Mouse (Mus musculus): ENCODE measurements around the gene Mip. TPM values are rescaled to one million over a fixed set of nuclear protein-coding genes. Genes with fewer than 3 reads are reported as not detected.
"Not testable (repeated sequence)": the region's sequence is repeated elsewhere in the genome, so short reads cannot be mapped to it uniquely, and the experiment has no call there.

The Mip gene
- polyA plus RNA-seq, 1 experiment from 2014 or later, result 0.13 TPM

DNA sequence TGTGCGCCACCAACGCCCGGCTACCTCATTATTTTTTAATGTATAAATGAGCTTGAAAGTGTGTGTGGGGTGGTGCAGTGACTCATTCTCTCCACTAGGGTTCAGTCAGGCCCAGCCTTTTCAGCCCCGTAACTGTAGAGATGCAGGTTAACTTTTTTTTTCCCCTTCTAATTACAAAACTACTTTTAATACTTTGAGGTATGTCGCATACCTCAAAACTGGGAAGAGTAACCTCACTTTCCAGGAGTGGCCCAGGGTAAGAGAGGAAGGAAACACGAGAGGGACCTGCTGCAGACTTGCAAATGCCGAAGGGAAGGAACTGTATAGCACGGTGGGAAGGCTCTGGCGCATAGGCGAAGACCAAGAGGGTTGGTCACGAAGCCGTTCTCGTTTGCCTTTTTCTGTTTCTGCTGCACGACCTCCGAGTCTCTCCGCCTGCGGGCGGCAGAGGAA lies 12.7 kb upstream of the Mip start:
- H3K4me1 ChIP-seq, result peaks cover 16% of the 10 kb centered on the region
- H3K9ac ChIP-seq (replicated peaks), result no peak overlapping the region; the same call in 1 of the 2 replicates
- H3K4me3 ChIP-seq, result peak overlapping the region; percentile 27
- H3K27ac ChIP-seq (replicated peaks), result no peak overlapping the region
- peak; percentile 42; the same call in 1 of the 2 replicates for ATAC-seq (ENCODE audit: low FRiP score, low read depth)
- no peaks in the 10 kb centered on the region for H3K36me3 ChIP-seq
- peak overlapping the region; percentile 49 for H3K4me2 ChIP-seq (replicated peaks)
- peaks cover 10% of the 10 kb centered on the region for H3K27me3 ChIP-seq
- 4% methylated on average over 18 of the region's 18 CpGs for WGBS
- H3K9me3 ChIP-seq, result no peaks in the 10 kb centered on the region

DNA sequence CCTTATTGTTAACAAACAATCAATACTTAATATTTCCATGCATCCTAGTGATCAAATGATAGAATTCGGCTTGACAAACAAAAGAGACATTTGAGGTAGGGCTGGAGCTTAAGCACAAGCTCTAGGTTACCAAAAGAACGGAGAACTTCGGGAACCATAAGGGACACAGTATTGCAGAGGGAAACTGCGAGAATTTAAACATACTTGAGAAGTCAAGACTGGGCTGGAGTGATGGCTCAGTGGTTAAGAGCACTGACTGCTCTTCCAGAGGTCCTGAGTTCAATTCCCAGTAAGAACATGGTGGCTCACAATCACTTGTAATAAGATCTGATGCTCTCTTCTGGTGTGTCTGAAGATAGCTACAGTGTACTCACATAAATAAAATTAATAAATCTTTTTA lies 11.5 kb upstream of the Mip start:
- H3K27ac ChIP-seq (replicated peaks); H3K9ac ChIP-seq (replicated peaks); ATAC-seq (ENCODE audit: low FRiP score, low read depth); H3K9me3 ChIP-seq; H3K4me3 ChIP-seq; H3K36me3 ChIP-seq; H3K4me2 ChIP-seq (replicated peaks): not testable (repeated sequence)
- WGBS, result 94% methylated on average over 4 of the region's 4 CpGs
- peaks cover 10% of the 10 kb centered on the region for H3K27me3 ChIP-seq
- H3K4me1 ChIP-seq, result peaks cover 16% of the 10 kb centered on the region

DNA sequence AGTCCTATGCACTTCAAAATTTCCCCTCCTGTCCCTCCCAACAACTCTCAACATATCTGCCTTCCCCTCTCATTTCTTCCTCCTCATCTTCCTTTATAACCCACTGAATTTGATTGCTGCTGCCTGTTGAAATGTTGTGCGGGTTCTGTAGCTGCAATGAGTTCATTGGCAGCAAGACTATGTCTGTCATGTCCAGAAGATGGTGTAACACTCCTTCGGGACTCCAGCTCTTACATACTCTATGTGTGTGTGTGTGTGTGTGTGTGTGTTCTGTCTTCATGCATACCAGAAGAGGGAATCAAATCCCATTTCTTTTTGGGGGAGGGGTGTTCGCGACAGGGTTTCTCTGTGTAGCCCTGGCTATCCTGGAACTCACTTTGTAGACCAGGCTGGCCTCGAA lies 10.7 kb upstream of the Mip start:
- WGBS, result 89% methylated on average over 5 of the region's 5 CpGs
- ATAC-seq (ENCODE audit: low FRiP score, low read depth), result no peak
- Histone ChIP-seq H3K9ac (replicated peaks) (no peak overlapping the region), H3K27me3 (peaks cover 10% of the 10 kb centered on the region), H3K4me2 (replicated peaks) (no peak overlapping the region), H3K4me1 (peaks cover 16% of the 10 kb centered on the region), H3K4me3 (no peak overlapping the region), H3K36me3 (no peaks in the 10 kb centered on the region), H3K9me3 (no peaks in the 10 kb centered on the region), H3K27ac (replicated peaks) (no peak overlapping the region)

DNA sequence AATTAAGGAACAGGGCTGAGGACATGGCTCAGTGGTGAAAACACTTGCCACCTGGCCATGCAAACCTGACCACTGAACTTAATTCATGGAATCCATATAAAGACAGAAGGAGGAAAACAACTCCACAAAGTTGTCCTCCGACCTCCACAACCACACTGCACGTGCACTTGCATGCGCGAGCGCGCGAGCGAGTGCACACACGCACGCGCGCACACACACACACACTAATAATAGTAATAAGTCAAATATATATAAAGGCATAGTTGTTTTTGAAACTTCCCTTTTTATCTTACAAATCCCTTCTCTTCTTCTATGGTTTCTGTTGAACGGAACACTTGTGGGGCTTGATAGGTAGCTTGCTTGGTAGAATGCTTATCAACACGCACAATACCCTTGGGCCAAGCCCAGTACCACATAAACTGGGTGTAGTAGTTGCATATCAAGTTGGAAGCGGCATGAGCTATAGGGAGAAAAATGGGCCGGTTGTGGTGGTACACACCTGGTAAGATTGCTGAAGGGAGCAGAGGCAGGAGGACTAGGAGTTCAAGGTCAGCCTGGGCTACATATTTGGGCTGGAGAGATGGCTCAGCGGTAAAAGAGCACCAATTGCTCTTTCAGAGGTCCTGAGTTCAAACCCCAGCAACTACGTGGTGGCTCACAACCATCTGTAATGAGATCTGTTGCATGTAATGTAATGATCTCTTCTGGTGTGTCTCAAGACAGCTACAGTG lies 7.1 kb upstream of the Mip start:
- peaks cover 3% of the 10 kb centered on the region; the same call in 1 of the 2 replicates for H3K27me3 ChIP-seq
- H3K27ac ChIP-seq (replicated peaks), result no peak overlapping the region
- no peaks in the 10 kb centered on the region for H3K4me1 ChIP-seq
- H3K9ac ChIP-seq (replicated peaks), result no peak overlapping the region
- no peak for ATAC-seq (ENCODE audit: low FRiP score, low read depth)
- 95% methylated on average over 18 of the region's 18 CpGs for WGBS
- no peak overlapping the region for H3K4me3 ChIP-seq
- no peaks in the 10 kb centered on the region for H3K36me3 ChIP-seq
- H3K4me2 ChIP-seq (replicated peaks), result no peak overlapping the region
- H3K9me3 ChIP-seq, result no peaks in the 10 kb centered on the region

DNA sequence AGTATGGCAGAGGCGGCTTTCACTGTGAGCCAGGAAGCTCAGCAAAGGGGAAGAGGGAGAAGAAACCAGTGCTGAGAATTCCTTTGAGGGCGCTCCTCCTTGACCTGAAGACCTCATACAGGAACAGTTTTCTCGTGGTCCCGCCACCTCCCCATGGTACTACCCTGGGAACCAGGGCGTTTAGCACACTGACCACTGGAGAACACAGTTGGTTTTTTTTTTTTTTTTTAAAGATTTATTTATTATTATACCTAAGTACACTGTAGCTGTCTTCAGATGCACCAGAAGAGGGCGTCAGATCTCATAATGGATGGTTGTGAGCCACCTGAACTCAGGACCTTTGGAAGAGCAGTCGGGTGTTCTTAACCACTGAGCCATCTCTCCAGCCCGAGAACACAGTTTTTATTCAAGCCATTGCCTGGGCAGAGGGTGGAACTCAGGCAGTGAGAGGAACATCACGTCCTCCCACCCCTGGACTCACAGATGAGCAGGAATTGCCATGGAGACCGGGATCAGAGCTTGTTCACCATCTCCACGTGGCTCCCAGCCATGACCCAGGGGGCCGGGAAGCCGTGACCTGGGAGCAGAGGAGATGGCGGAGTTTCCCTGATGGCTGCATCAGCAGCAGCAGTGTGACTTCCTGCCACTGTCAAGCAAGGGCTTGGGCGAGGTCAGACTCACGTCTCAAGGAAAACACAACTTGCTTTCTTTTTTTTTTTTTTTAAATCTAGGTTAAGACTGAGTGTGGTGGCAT lies 3.9 kb upstream of the Mip start:
- no peaks in the 10 kb centered on the region for H3K27me3 ChIP-seq
- H3K36me3 ChIP-seq, result no peaks in the 10 kb centered on the region
- no peak overlapping the region for H3K4me3 ChIP-seq
- no peaks in the 10 kb centered on the region for H3K9me3 ChIP-seq
- no peak overlapping the region for H3K4me2 ChIP-seq (replicated peaks)
- no peak overlapping the region for H3K9ac ChIP-seq (replicated peaks)
- WGBS, result 64% methylated on average over 16 of the region's 16 CpGs
- no peak overlapping the region for H3K27ac ChIP-seq (replicated peaks)
- no peak for ATAC-seq (ENCODE audit: low FRiP score, low read depth)
- H3K4me1 ChIP-seq, result peaks cover 14% of the 10 kb centered on the region

DNA sequence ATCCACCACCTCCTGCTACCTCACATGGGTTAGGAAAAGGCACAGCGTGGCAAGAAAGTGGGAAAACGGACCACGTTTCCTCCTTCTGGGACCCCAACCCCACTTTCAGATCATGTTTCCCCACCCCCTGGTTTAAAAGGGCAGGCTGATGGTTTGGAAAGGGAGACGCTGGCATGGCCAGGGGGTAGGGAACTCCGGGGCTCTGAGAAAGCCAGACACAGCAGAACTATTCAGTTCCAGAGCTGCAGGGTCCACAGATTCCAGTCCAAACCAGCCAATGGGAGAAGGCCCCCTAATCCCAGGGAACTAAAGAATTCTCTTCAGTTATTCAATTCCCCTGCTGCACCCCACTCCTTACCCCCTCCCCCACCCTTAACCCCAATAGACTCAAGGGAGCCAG lies 574 bp upstream of the Mip start:
- H3K4me1 ChIP-seq, result peaks cover 14% of the 10 kb centered on the region
- no peak for ATAC-seq (ENCODE audit: low FRiP score, low read depth)
- H3K4me3 ChIP-seq, result no peak overlapping the region
- H3K4me2 ChIP-seq (replicated peaks), result no peak overlapping the region
- no peaks in the 10 kb centered on the region for H3K9me3 ChIP-seq
- 39% methylated on average over 5 of the region's 5 CpGs for WGBS
- no peaks in the 10 kb centered on the region for H3K27me3 ChIP-seq
- no peak overlapping the region for H3K9ac ChIP-seq (replicated peaks)
- H3K36me3 ChIP-seq, result no peaks in the 10 kb centered on the region
- H3K27ac ChIP-seq (replicated peaks), result no peak overlapping the region

DNA sequence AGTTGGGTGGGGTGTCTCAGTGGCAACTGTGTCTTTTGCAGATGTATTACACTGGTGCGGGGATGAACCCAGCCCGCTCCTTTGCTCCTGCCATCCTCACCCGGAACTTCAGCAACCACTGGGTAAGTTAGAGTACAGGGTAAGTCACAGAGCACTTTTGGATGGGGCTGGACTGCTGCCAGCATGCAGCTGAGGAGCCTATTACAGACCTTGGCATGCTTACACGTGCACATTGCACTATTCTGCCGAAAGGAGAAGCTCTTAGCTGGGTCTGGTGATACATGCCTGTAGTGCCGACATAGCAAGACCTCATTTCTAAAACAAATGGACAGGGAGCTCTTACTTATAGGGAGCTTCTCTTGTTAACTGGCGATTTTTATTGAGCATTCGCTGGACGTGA lies 2.0 kb downstream of the Mip start:
- H3K27ac ChIP-seq (replicated peaks), result no peak overlapping the region
- H3K9me3 ChIP-seq, result no peaks in the 10 kb centered on the region
- WGBS, result 84% methylated on average over 9 of the region's 9 CpGs
- no peaks in the 10 kb centered on the region for H3K36me3 ChIP-seq
- no peak overlapping the region for H3K9ac ChIP-seq (replicated peaks)
- H3K4me1 ChIP-seq, result peaks cover 19% of the 10 kb centered on the region
- H3K27me3 ChIP-seq, result no peaks in the 10 kb centered on the region
- no peak overlapping the region for H3K4me2 ChIP-seq (replicated peaks)
- ATAC-seq (ENCODE audit: low FRiP score, low read depth), result no peak
- no peak overlapping the region for H3K4me3 ChIP-seq

DNA sequence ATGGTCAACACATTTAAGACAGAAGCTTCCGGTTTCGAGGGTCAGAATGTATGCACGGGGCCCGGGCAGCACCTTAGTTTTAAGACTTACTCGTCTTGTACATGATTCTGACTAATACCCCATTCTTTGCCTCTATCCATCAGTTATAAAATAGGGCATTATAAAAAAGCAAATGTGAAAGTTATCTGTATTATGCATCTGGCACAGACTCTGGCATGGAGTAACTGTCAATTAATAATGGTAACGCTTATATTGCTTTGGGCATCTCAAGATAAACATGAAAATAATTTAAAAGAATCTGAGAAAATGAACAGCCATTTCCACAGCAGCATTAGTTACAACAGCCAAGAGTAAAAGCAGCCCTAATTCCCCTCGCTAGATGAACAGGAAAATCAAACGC lies 2.4 kb downstream of the Mip start:
- Histone ChIP-seq H3K9ac (replicated peaks) (no peak overlapping the region), H3K9me3 (no peaks in the 10 kb centered on the region), H3K36me3 (no peaks in the 10 kb centered on the region), H3K4me3 (no peak overlapping the region), H3K27me3 (no peaks in the 10 kb centered on the region), H3K4me1 (peaks cover 22% of the 10 kb centered on the region), H3K4me2 (replicated peaks) (no peak overlapping the region), H3K27ac (replicated peaks) (no peak overlapping the region)
- WGBS, result 93% methylated on average over 8 of the region's 8 CpGs
- no peak for ATAC-seq (ENCODE audit: low FRiP score, low read depth)

DNA sequence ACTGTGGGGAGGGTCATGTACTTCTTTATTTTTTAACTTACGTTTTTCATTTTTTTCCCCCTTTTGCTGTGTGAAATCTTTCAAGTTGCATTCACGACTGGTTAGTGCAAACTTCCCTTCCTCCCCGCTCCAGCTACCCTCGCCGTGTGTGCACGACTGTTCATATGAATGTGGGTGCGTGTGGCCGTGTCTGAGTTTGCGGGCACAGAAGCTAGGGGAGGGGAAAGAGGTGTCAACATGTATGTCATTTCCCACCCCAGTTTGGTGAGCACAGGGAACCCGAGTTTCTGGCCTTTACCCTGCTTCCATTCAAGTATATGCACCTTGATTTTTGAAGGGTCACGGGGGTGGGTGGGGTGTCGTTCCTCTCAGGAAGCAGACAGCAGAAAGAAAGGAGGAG lies 4.9 kb downstream of the Mip start:
- Histone ChIP-seq H3K4me2 (replicated peaks) (no peak overlapping the region), H3K27ac (replicated peaks) (no peak overlapping the region), H3K4me3 (no peak overlapping the region), H3K36me3 (no peaks in the 10 kb centered on the region), H3K4me1 (peaks cover 19% of the 10 kb centered on the region), H3K9ac (replicated peaks) (no peak overlapping the region), H3K9me3 (no peaks in the 10 kb centered on the region), H3K27me3 (no peaks in the 10 kb centered on the region)
- WGBS, result 86% methylated on average over 12 of the region's 12 CpGs
- ATAC-seq (ENCODE audit: low FRiP score, low read depth), result no peak

DNA sequence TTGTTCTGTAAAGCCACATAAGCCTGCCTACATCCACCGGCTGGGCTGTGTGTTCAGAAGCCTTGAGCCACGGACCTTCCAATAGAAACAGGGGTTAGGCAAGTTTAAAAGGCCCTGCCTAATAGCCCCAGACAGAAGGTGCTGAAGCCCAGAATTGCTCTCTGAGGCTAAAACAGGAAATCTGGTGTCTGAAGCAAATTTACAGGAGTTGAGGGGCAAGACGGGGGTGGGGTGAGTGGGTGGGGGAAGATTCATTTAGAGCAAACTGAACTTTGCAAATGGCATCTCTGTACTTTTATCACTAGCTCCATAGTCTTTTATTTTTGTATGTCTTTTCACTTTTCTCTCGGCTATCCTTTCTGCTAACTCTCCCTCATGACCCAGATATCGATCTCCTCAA lies 5.5 kb downstream of the Mip start:
- Histone ChIP-seq H3K4me3 (peak overlapping the region; percentile 77), H3K4me2 (replicated peaks) (peak overlapping the region; percentile 57), H3K36me3 (no peaks in the 10 kb centered on the region), H3K9me3 (no peaks in the 10 kb centered on the region), H3K4me1 (peaks cover 17% of the 10 kb centered on the region), H3K9ac (replicated peaks) (peak overlapping the region; percentile 63), H3K27ac (replicated peaks) (peak overlapping the region; percentile 92; the same call in 1 of the 2 replicates), H3K27me3 (no peaks in the 10 kb centered on the region)
- no peak for ATAC-seq (ENCODE audit: low FRiP score, low read depth)
- WGBS, result 13% methylated on average over 5 of the region's 5 CpGs

DNA sequence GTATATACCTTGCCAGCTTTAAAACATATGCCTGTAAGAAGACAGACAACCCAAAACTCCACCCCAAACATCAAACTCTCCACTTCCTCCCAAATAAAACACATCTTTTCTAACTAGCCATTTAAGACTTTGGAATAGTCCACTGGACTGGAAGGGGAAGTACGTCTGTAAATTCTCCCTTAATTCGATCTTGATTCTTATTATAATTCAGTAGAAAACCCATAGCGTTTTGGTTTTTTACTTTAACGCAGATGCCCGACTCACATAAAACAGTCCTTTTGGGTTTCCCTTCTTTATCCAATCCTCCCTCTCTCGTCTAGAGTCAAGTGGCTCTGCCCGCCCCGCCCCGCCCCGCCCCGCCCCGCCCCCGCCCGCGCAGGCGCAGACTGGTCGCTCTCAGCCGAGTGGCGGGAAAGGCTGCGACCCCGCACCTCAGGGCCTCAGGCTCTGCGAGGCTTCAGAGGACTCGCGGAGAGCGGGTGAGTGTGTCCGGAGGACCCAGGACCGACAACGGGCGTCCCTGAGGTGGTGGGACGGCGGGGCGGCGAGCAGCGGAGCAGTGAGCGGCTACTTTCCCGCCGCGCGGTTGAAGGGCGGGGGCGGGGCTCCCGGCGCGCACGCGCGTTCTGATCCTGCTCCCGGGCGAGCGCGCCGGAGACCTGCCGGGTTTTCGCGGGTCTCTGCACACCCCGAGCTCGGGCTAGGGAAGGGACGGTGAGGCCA lies 6.2 kb downstream of the Mip start, which contains the start of gene Timeless:
TSS of gene Timeless (plus strand) at position 369 of the 723 bp plus-strand sequence.
- peak within 1 kb of the TSS; percentile 57 for H3K4me2 ChIP-seq (replicated peaks)
- H3K4me3 ChIP-seq, result peak within 1 kb of the TSS; percentile 77
- ATAC-seq (ENCODE audit: low FRiP score, low read depth), result peak; percentile 92
- no peaks in the 10 kb centered on the region for H3K27me3 ChIP-seq
- peak within 1 kb of the TSS; percentile 92 for H3K27ac ChIP-seq (replicated peaks)
- WGBS, result under 1% methylated on average over 56 of the region's 58 CpGs
- H3K4me1 ChIP-seq, result peaks cover 20% of the 10 kb centered on the region
- peak within 1 kb of the TSS; percentile 63 for H3K9ac ChIP-seq (replicated peaks)
- no peaks in the 10 kb centered on the region for H3K36me3 ChIP-seq
- no peaks in the 10 kb centered on the region for H3K9me3 ChIP-seq

All from midbrain, embryonic 12.5 days (tissue).